24 mouse cellular contexts compared by ENCODE assay signal in the genomic region with DNA sequence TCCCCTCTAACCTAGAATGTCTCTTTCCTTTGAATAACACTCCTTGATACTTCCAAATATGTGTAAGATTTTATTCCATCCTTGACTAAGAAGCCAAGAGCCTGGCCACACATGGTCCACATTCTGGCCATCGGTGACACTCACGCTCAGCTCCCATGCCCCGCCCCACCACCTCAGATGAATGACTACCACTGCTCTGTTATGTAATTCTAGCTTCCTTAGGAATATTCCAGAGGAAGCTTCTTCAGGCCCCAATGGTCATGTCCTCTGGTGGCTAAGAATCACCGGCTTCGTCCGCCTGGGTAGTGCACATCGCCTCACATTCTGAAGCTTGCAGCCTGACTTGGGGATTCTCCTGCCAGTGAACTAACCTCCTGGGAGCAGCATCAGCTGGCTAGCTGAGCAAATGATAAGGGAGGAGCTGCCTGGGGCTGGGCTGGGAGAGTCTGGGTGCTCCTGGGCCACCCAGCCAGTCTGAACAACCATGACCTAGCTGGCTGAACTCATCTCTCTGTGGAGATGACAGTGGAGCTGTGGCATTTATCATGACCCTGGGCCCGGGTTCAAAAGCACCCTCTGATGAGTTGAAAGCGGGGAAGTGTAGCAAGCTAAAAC.
DNase-seq lines count a peak whose midpoint lies in the region; ATAC-seq and TF ChIP-seq lines count a peak whose summit lies in the region.
"Had no signal": no experiment of that assay in that cellular context is flagged by ENCODE, and none has a peak within 500 bp of the region (broad histone marks: within the 10 kb centered on the region; RNA-seq: fewer than 3 reads in every experiment).

No protein-coding gene starts in this region.

- TF ChIP-seq CTCF in lung, postnatal 0 days (IDR thresholded peaks at IDR 0.05): no peak

- no peak for TF ChIP-seq EP300 in lung, postnatal 0 days (IDR thresholded peaks at IDR 0.05)

- no peak overlapping the region for H3K4me2 ChIP-seq in heart, embryonic 12.5 days
- H3K4me2 ChIP-seq in midbrain, embryonic 11.5 days: no peak overlapping the region
- H3K4me2 ChIP-seq in midbrain, embryonic 14.5 days (ENCODE audit: low read length): no peak overlapping the region
- no peak overlapping the region for H3K4me2 ChIP-seq in lung, postnatal 0 days (replicated peaks; ENCODE audit: low read depth, low read length)
- H3K4me2 ChIP-seq: heart, embryonic 15.5 days; hindbrain, embryonic 12.5 days; liver, embryonic 12.5 days; lung, embryonic 14.5 days; midbrain, embryonic 13.5 days; neural tube, embryonic 15.5 days had no signal

- 0 out of 2 replicates have a peak, but pooled peaks cover 3% of the 10 kb centered on the region for H3K9me3 ChIP-seq in heart, embryonic 12.5 days (replicated peaks)
- H3K9me3 ChIP-seq in midbrain, embryonic 11.5 days (ENCODE audit: control insufficient read depth, low read length): no peaks in the 10 kb centered on the region
- H3K9me3 ChIP-seq in midbrain, embryonic 14.5 days (ENCODE audit: control insufficient read depth, low read length): no peaks in the 10 kb centered on the region
- H3K9me3 ChIP-seq in lung, postnatal 0 days (ENCODE audit: low read length): no peaks in the 10 kb centered on the region
- H3K9me3 ChIP-seq: heart, embryonic 15.5 days; hindbrain, embryonic 12.5 days; liver, embryonic 12.5 days; midbrain, embryonic 13.5 days; neural tube, embryonic 15.5 days had no signal

- peak; percentile 18 to 19 for DNase-seq in heart, adult 18-20 months
- peak; percentile 75 for DNase-seq in midbrain, embryonic 11.5 days (ENCODE audit: low spot score, missing footprints)
- DNase-seq in midbrain, embryonic 14.5 days: no peak
- peak; percentile 22 to 38 for DNase-seq in gastrocnemius, postnatal 36 days
- DNase-seq in lung, postnatal 0 days (ENCODE audit: low spot score): no peak
- no peak for DNase-seq in layer of hippocampus, postnatal 25 days (ENCODE audit: extremely low spot score in 1 of 2, low spot score in 1 of 2)
- DNase-seq: B cell, adult 2 months; cerebellum, adult 11 months; cerebellum, postnatal 25 days; lung, embryonic 14.5 days; retina, postnatal 1 day; right cerebral cortex, postnatal 4 days; thymus, adult 18-20 months had no signal

- H3K36me3 ChIP-seq in heart, embryonic 12.5 days: no peaks in the 10 kb centered on the region
- H3K36me3 ChIP-seq in midbrain, embryonic 11.5 days (ENCODE audit: control insufficient read depth, insufficient read depth, low read length): no peaks in the 10 kb centered on the region
- no peaks in the 10 kb centered on the region for H3K36me3 ChIP-seq in midbrain, embryonic 14.5 days (ENCODE audit: control insufficient read depth, insufficient read depth, low read length)
- no peaks in the 10 kb centered on the region for H3K36me3 ChIP-seq in lung, postnatal 0 days (ENCODE audit: insufficient read depth, low read length)
- H3K36me3 ChIP-seq: heart, embryonic 15.5 days; hindbrain, embryonic 12.5 days; liver, embryonic 12.5 days; midbrain, embryonic 13.5 days; neural tube, embryonic 15.5 days had no signal

- no peak overlapping the region for H3K4me3 ChIP-seq in heart, embryonic 12.5 days
- H3K4me3 ChIP-seq in midbrain, embryonic 11.5 days (ENCODE audit: low read depth, low read length): no peak overlapping the region
- no peak overlapping the region for H3K4me3 ChIP-seq in midbrain, embryonic 14.5 days (replicated peaks; ENCODE audit: low read depth, low read length)
- no peak overlapping the region for H3K4me3 ChIP-seq in lung, postnatal 0 days (ENCODE audit: low read depth, low read length)
- H3K4me3 ChIP-seq: heart, embryonic 15.5 days; hindbrain, embryonic 12.5 days; layer of hippocampus, adult 2 months; liver, embryonic 12.5 days; midbrain, embryonic 13.5 days; myocyte; neural tube, embryonic 15.5 days had no signal

- no peaks in the 10 kb centered on the region for H3K27me3 ChIP-seq in heart, embryonic 12.5 days (replicated peaks)
- H3K27me3 ChIP-seq in midbrain, embryonic 11.5 days (ENCODE audit: control insufficient read depth, insufficient read depth, low read length): no peaks in the 10 kb centered on the region
- H3K27me3 ChIP-seq in midbrain, embryonic 14.5 days (ENCODE audit: control insufficient read depth, insufficient read depth, low read length): no peaks in the 10 kb centered on the region
- no peaks in the 10 kb centered on the region for H3K27me3 ChIP-seq in lung, postnatal 0 days (replicated peaks; ENCODE audit: insufficient read depth, low read length)
- H3K27me3 ChIP-seq: heart, embryonic 15.5 days; hindbrain, embryonic 12.5 days; liver, embryonic 12.5 days; midbrain, embryonic 13.5 days; neural tube, embryonic 15.5 days had no signal

- no peak for ATAC-seq in heart, embryonic 12.5 days (ENCODE audit: insufficient number of reproducible peaks, low FRiP score)
- no peak for ATAC-seq in midbrain, embryonic 11.5 days (ENCODE audit: low FRiP score)
- no peak for ATAC-seq in midbrain, embryonic 14.5 days (ENCODE audit: low FRiP score, low TSS enrichment)
- no peak for ATAC-seq in lung, postnatal 0 days
- ATAC-seq: activated CD4-positive, CD25-positive, alpha-beta regulatory T cell, adult 4 months; forebrain, embryonic 14.5 days; inflammation-experienced regulatory T-cells, adult 6 months; liver, embryonic 12.5 days; midbrain, embryonic 13.5 days had no signal

- no peaks in the 10 kb centered on the region for H3K4me1 ChIP-seq in heart, embryonic 12.5 days (replicated peaks)
- peaks cover 2% of the 10 kb centered on the region; the same call in 1 of the 2 replicates for H3K4me1 ChIP-seq in midbrain, embryonic 11.5 days (ENCODE audit: control insufficient read depth, insufficient read depth, low read length)
- H3K4me1 ChIP-seq in midbrain, embryonic 14.5 days (ENCODE audit: control insufficient read depth, insufficient read depth, low read length): no peaks in the 10 kb centered on the region; the same call in 1 of the 2 replicates
- H3K4me1 ChIP-seq in lung, postnatal 0 days (ENCODE audit: insufficient read depth, low read depth, low read length): no peaks in the 10 kb centered on the region
- H3K4me1 ChIP-seq: heart, embryonic 15.5 days; liver, embryonic 12.5 days had no signal

- H3K9ac ChIP-seq in heart, embryonic 12.5 days: no peak overlapping the region
- H3K9ac ChIP-seq in midbrain, embryonic 11.5 days (ENCODE audit: low read length): no peak overlapping the region
- no peak overlapping the region for H3K9ac ChIP-seq in midbrain, embryonic 14.5 days (replicated peaks; ENCODE audit: low read length)
- no peak overlapping the region for H3K9ac ChIP-seq in lung, postnatal 0 days (replicated peaks; ENCODE audit: low read depth)
- H3K9ac ChIP-seq: heart, embryonic 15.5 days; hindbrain, embryonic 12.5 days; liver, embryonic 12.5 days; lung, embryonic 14.5 days; midbrain, embryonic 13.5 days; neural tube, embryonic 15.5 days had no signal

- intact Hi-C loops in gastrocnemius, postnatal 36 days (cut with DNase I): no loop called here

- H3K27ac ChIP-seq in heart, embryonic 12.5 days (ENCODE audit: poor library complexity, severe bottlenecking): no peak overlapping the region
- no peak overlapping the region for H3K27ac ChIP-seq in midbrain, embryonic 11.5 days (ENCODE audit: low read depth, low read length)
- no peak overlapping the region for H3K27ac ChIP-seq in midbrain, embryonic 14.5 days (replicated peaks; ENCODE audit: low read depth, low read length)
- no peak overlapping the region for H3K27ac ChIP-seq in lung, postnatal 0 days (ENCODE audit: low read length)
- H3K27ac ChIP-seq: heart, embryonic 15.5 days; hindbrain, embryonic 12.5 days; layer of hippocampus, adult 2 months; liver, embryonic 12.5 days; midbrain, embryonic 13.5 days; neural tube, embryonic 15.5 days had no signal

- WGBS in heart, embryonic 12.5 days: 83% methylated on average over 9 of the region's 9 CpGs
- WGBS in midbrain, embryonic 11.5 days: 88% methylated on average over 9 of the region's 9 CpGs
- 92% methylated on average over 9 of the region's 9 CpGs for WGBS in midbrain, embryonic 14.5 days
- 84% methylated on average over 9 of the region's 9 CpGs for WGBS in lung, postnatal 0 days

Comparison
In these comparisons a context has a peak if more than half of its experiments do, and no peak if none do; other contexts are left out.
1. DNase-seq: peak in heart, adult 18-20 months (2 of 2), midbrain, embryonic 11.5 days (single experiment) and gastrocnemius, postnatal 36 days (2 of 2); none in midbrain, embryonic 14.5 days (single experiment), lung, postnatal 0 days (single experiment) and layer of hippocampus, postnatal 25 days (0 of 2).